Mouse (Mus musculus) embryonic fibroblast, embryonic 13.5 days (primary cell): ENCODE data around the gene Gm10721.
"Not testable (repeated sequence)": the region's sequence is repeated elsewhere in the genome, so short reads cannot be mapped to it uniquely, and the experiment has no call there.

Experiments
- CTCF ChIP-seq: IDR thresholded peaks from 2 replicates; pipeline ENCODE4 v1.5.1; 2011; ENCODE audit warnings: mild to moderate bottlenecking, control low read depth, low read length, moderate library complexity, borderline replicate concordance; ENCODE audit not compliant: insufficient read depth
- POLR2A ChIP-seq: IDR thresholded peaks from 2 replicates; pipeline ENCODE4 v1.6.1; 2011; ENCODE audit warnings: low read depth, mild to moderate bottlenecking, control low read depth, low read length, moderate library complexity

DNA sequence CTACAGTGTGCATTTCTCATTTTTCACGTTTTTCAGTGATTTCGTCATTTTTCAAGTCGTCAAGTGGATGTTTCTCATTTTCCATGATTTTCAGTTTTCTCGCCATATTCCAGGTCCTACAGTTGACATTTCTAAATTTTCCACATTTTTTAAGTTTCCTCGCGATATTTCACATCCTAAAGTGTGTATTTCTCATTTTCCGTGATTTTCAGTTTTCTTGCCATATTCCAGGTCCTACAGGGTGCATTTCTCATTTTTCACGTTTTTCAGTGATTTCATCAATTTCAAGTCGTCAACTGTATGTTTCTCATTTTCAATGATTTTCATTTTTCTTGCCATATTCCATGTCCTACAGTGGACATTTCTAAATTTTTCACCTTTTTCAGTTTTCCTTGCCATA is 2.4 kb downstream of the Gm10721 start, which contains the start of gene Gm10720:
- TF ChIP-seq POLR2A, CTCF: not testable (repeated sequence)
